Mouse (Mus musculus) urinary bladder, postnatal 4 days (tissue): ENCODE measurements around the gene Kat14.

ENCODE experiments used
- DNase-seq, 2 experiments: peaks; one replicate each; pipeline ENCODE4 v3.0.0; 2021 to 2022; ENCODE audit warnings: low spot score in 2 of 2

The Kat14 gene

GRCm38 (mm10) chr2:144452364-144453008 lies 83.7 kb downstream of the Kat14 start:
- peak; percentile 58 to 74 for DNase-seq
